Mouse (Mus musculus) hindbrain, embryonic 16.5 days (tissue): ENCODE results near the gene Daw1. TPM values are rescaled to one million over a fixed set of nuclear protein-coding genes. Genes with fewer than 3 reads are reported as not detected.

Experiments
- ATAC-seq: fragments of 200-750 bp; cut with Nextera tagmentation; 2 replicates; pipeline ENCODE4 v1.8.0; 2017; ENCODE audit warnings: moderate TSS enrichment, moderate library complexity
- H3K27ac ChIP-seq: fragments of 300-500 bp; sonication (generic); 2 replicates; pipeline ENCODE4 v1.5.1; 2014; ENCODE audit warnings: low read depth, mild to moderate bottlenecking, control low read depth, low read length, moderate library complexity
- H3K27me3 ChIP-seq: fragments of 300-500 bp; sonication (generic); replicated peaks from 2 replicates; pipeline ENCODE4 v1.6.1; 2014; ENCODE audit warnings: low read length; ENCODE audit not compliant: control insufficient read depth, insufficient read depth
- H3K36me3 ChIP-seq: fragments of 300-500 bp; sonication (generic); 2 replicates; pipeline ENCODE4 v1.6.1; 2014; ENCODE audit warnings: mild to moderate bottlenecking, low read length, moderate library complexity, mixed read lengths; ENCODE audit not compliant: control insufficient read depth, insufficient read depth
- H3K4me1 ChIP-seq: fragments of 300-500 bp; sonication (generic); 2 replicates; pipeline ENCODE4 v1.6.1; 2014; ENCODE audit warnings: low read depth, low read length; ENCODE audit not compliant: control insufficient read depth, insufficient read depth
- H3K4me2 ChIP-seq: fragments of 300-500 bp; sonication (generic); 2 replicates; pipeline ENCODE4 v1.6.1; 2014; ENCODE audit warnings: mild to moderate bottlenecking, low read length, control low read depth, moderate library complexity
- H3K4me3 ChIP-seq: fragments of 300-500 bp; sonication (generic); 2 replicates; pipeline ENCODE4 v1.5.1; 2014; ENCODE audit warnings: mild to moderate bottlenecking, low read length, control low read depth, moderate library complexity
- H3K9ac ChIP-seq: fragments of 300-500 bp; sonication (generic); 2 replicates; pipeline ENCODE4 v1.6.1; 2014; ENCODE audit warnings: low read depth, mild to moderate bottlenecking, control low read depth, low read length, moderate library complexity
- H3K9me3 ChIP-seq: fragments of 300-500 bp; sonication (generic); 2 replicates; pipeline ENCODE4 v1.6.1; 2014; ENCODE audit warnings: mild to moderate bottlenecking, low read length, moderate library complexity; ENCODE audit not compliant: control insufficient read depth
- WGBS: fragments of 180-500 bp; shearing (Covaris S2); extraction: QIAGEN DNeasy Blood & Tissue Kit; methylation state at CpG from one replicate; pipeline ENCODE4 v1.1.7; 2014; 5-methylcytosine and 5-hydroxymethylcytosine counted together
- polyA plus RNA-seq: library from polyadenylated mRNA; unstranded; fragments of >200 nt; fragmentation: Nextera tagmentation; extraction: Ambion mirVana; gene quantifications from 2 replicates; pipeline ENCODE4 v1.2.1, GENCODE M21; 2015

The Daw1 gene
- polyA plus RNA-seq: 1.7 and 2.3 TPM in 2 replicates

- Histone ChIP-seq H3K4me3 (peak within 1 kb of the TSS; percentile 60), H3K27me3 (no peaks in the 10 kb centered on the region), H3K36me3 (no peaks in the 10 kb centered on the region), H3K9ac (peak within 1 kb of the TSS; percentile 65), H3K4me2 (peak within 1 kb of the TSS; percentile 74), H3K9me3 (no peaks in the 10 kb centered on the region), H3K4me1 (no peaks in the 10 kb centered on the region), H3K27ac (no peak within 1 kb of the TSS)
- 2% methylated on average over 16 of the region's 16 CpGs for WGBS
- ATAC-seq: peak; percentile 99
These were observed at the start of gene Daw1 for GRCm38 (mm10) chr1:83159603-83160002. Gene Daw1 (plus strand): TSS chr1:83159752.

GRCm38 (mm10) chr1:83110992-83111391 lies 48.6 kb upstream of the Daw1 start:
- Histone ChIP-seq H3K9ac (no peak overlapping the region), H3K9me3 (no peaks in the 10 kb centered on the region), H3K27ac (no peak overlapping the region), H3K4me3 (no peak overlapping the region), H3K4me1 (no peaks in the 10 kb centered on the region), H3K27me3 (no peaks in the 10 kb centered on the region), H3K36me3 (no peaks in the 10 kb centered on the region), H3K4me2 (no peak overlapping the region)
- ATAC-seq: no peak

GRCm38 (mm10) chr1:83111726-83112125 lies 47.8 kb upstream of the Daw1 start:
- WGBS: 75% methylated on average over 5 of the region's 5 CpGs
- H3K27me3 ChIP-seq: no peaks in the 10 kb centered on the region
- no peak for ATAC-seq

GRCm38 (mm10) chr1:83116447-83117137 lies 43.0 kb upstream of the Daw1 start, which contains the start of gene Ccl20:
Gene Ccl20 (plus strand): TSS chr1:83116766.
- Histone ChIP-seq H3K4me1 (no peaks in the 10 kb centered on the region), H3K4me3 (no peak within 1 kb of the TSS), H3K4me2 (no peak within 1 kb of the TSS), H3K27me3 (no peaks in the 10 kb centered on the region), H3K27ac (no peak within 1 kb of the TSS), H3K9me3 (no peaks in the 10 kb centered on the region), H3K9ac (no peak within 1 kb of the TSS), H3K36me3 (no peaks in the 10 kb centered on the region)
- ATAC-seq: no peak
- WGBS: 42% methylated on average over 8 of the region's 8 CpGs

More at GRCm38 (mm10) chr1:83111726-83112125, 47.8 kb upstream of the Daw1 start:
- no peaks in the 10 kb centered on the region for H3K4me1 ChIP-seq
- no peak overlapping the region for H3K4me2 ChIP-seq
- H3K27ac ChIP-seq: no peak overlapping the region
- no peaks in the 10 kb centered on the region for H3K9me3 ChIP-seq
- H3K9ac ChIP-seq: no peak overlapping the region
- H3K4me3 ChIP-seq: no peak overlapping the region
- no peaks in the 10 kb centered on the region for H3K36me3 ChIP-seq

- no peak overlapping the region for H3K27ac ChIP-seq
- 90% methylated on average over 3 of the region's 3 CpGs for WGBS
These were observed 42.3 kb upstream of the Daw1 start for GRCm38 (mm10) chr1:83117217-83117616.

DNA sequence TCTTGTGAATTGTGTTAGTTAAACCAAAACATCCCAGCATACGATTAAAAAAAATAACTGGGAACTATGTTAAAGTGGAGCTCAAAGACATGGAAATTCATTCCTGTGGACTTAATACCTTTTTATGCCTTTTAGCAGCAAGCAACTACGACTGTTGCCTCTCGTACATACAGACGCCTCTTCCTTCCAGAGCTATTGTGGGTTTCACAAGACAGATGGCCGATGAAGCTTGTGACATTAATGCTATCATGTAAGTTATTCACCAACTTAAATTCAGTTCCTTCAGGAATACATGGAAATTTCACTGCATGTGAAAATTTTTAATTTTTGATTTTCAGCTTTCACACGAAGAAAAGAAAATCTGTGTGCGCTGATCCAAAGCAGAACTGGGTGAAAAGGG lies 41.9 kb upstream of the Daw1 start:
- H3K36me3 ChIP-seq: no peaks in the 10 kb centered on the region
- WGBS: 87% methylated on average over 7 of the region's 7 CpGs
- H3K4me3 ChIP-seq: no peak overlapping the region
- H3K9me3 ChIP-seq: no peaks in the 10 kb centered on the region
- no peak for ATAC-seq
- no peak overlapping the region for H3K9ac ChIP-seq
- no peaks in the 10 kb centered on the region for H3K4me1 ChIP-seq
- H3K4me2 ChIP-seq: no peak overlapping the region
- H3K27me3 ChIP-seq: no peaks in the 10 kb centered on the region
- H3K27ac ChIP-seq: no peak overlapping the region

More at GRCm38 (mm10) chr1:83117217-83117616, 42.3 kb upstream of the Daw1 start:
- H3K9ac ChIP-seq: no peak overlapping the region
- no peaks in the 10 kb centered on the region for H3K36me3 ChIP-seq
- H3K4me3 ChIP-seq: no peak overlapping the region
- no peak overlapping the region for H3K4me2 ChIP-seq
- no peaks in the 10 kb centered on the region for H3K4me1 ChIP-seq
- ATAC-seq: no peak
- H3K9me3 ChIP-seq: no peaks in the 10 kb centered on the region
- no peaks in the 10 kb centered on the region for H3K27me3 ChIP-seq

DNA sequence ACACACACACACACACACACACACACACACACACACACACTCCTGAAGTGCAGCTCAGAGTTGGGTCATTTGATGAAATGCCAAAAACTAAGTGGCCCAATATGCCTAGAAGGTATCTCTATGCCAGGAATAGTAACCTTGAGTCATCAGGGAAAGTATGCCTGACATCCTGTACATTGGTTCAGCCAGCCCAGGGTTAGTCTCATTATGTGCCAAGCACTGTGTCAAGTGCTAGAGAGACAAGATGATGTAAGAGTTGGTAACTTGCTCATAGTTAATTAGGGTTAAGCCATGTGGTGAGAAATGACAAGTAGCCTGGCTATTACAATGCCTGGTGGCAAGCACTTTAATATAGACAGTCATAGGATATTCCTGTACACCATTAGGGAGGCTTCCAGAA lies 39.6 kb upstream of the Daw1 start:
- no peak for ATAC-seq
- Histone ChIP-seq H3K9me3 (no peaks in the 10 kb centered on the region), H3K4me1 (no peaks in the 10 kb centered on the region), H3K4me2 (no peak overlapping the region), H3K36me3 (no peaks in the 10 kb centered on the region), H3K9ac (no peak overlapping the region), H3K27me3 (no peaks in the 10 kb centered on the region), H3K27ac (no peak overlapping the region), H3K4me3 (no peak overlapping the region)

DNA sequence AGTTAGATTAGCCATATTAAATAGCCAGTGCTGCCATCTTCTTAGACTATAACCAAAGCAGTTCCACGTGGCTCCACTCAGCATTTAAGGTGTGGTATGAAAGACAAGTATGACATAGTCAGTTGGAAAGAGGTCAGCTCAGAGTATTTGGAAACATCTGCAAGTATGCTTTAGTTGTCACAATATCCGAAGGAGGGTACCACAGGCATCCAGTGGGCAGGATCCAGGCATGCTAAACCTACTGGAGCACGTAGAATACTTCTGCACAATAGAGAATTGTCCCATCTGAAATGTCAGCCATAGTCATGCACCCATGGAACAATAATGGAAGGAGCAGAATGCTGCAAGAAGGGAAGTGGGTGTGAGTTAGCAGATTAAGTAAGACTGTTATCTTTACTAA lies 39.2 kb upstream of the Daw1 start:
- ATAC-seq: no peak
- no peak overlapping the region for H3K27ac ChIP-seq
- no peak overlapping the region for H3K4me3 ChIP-seq
- H3K4me1 ChIP-seq: no peaks in the 10 kb centered on the region
- no peaks in the 10 kb centered on the region for H3K9me3 ChIP-seq
- 83% methylated on average over 3 of the region's 3 CpGs for WGBS
- no peaks in the 10 kb centered on the region for H3K36me3 ChIP-seq
- H3K9ac ChIP-seq: no peak overlapping the region
- no peaks in the 10 kb centered on the region for H3K27me3 ChIP-seq
- no peak overlapping the region for H3K4me2 ChIP-seq

DNA sequence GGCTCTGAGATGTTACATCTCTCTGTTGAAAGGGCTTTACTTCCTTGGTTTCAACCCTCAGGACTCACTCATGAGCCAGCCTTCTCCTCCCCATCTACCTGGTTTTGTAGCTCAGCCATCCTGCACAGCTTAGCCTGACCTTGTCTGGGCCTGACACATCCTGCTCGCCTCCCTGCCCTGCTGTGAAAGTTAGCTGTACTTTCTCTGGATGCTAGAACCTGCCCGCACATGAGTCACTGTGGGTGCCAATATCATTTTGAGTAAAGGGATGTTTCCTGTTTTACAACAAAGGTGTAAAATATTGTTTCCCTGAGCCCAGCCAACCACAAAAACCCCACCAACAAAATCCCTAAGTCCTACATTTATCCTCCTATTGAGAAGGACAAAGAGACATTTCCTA lies 36.4 kb upstream of the Daw1 start:
- Histone ChIP-seq H3K36me3 (no peaks in the 10 kb centered on the region), H3K9me3 (no peaks in the 10 kb centered on the region), H3K27me3 (no peaks in the 10 kb centered on the region), H3K4me1 (no peaks in the 10 kb centered on the region), H3K4me2 (no peak overlapping the region), H3K4me3 (no peak overlapping the region), H3K9ac (no peak overlapping the region), H3K27ac (no peak overlapping the region)
- no peak for ATAC-seq
- WGBS: 100% methylated on average over 2 of the region's 2 CpGs
